Mouse (Mus musculus) hindbrain, embryonic 14.5 days (tissue): ENCODE data around the gene Fam129b. TPM values are rescaled to one million over a fixed set of nuclear protein-coding genes. Genes with fewer than 3 reads are reported as not detected.

ENCODE experiments used
- ATAC-seq: fragments of 200-750 bp; cut with Nextera tagmentation; 2 replicates; pipeline ENCODE4 v1.8.0; 2017; ENCODE audit warnings: moderate number of reproducible peaks, mild to moderate bottlenecking, moderate TSS enrichment, moderate library complexity; ENCODE audit not compliant: low FRiP score
- DNase-seq: peaks from one replicate; pipeline ENCODE4 v3.0.0-alpha.2; 2015; ENCODE audit warnings: low spot score
- H3K27ac ChIP-seq: fragments of 300-500 bp; sonication (generic); 2 replicates; pipeline ENCODE4 v1.5.1; 2014; ENCODE audit warnings: mild to moderate bottlenecking, moderate library complexity
- H3K27me3 ChIP-seq: fragments of 300-500 bp; sonication (generic); 2 replicates; pipeline ENCODE4 v1.6.1; 2014; ENCODE audit warnings: mild to moderate bottlenecking, low read length, mixed read lengths; ENCODE audit not compliant: control insufficient read depth, insufficient read depth
- H3K36me3 ChIP-seq: fragments of 300-500 bp; sonication (generic); replicated peaks from 2 replicates; pipeline ENCODE4 v1.6.1; 2014; ENCODE audit not compliant: control insufficient read depth, insufficient read depth
- H3K4me1 ChIP-seq: fragments of 300-500 bp; sonication (generic); replicated peaks from 2 replicates; pipeline ENCODE4 v1.6.1; 2014; ENCODE audit warnings: antibody characterized with exemption, low read length, mixed read lengths; ENCODE audit not compliant: control insufficient read depth, insufficient read depth
- H3K4me2 ChIP-seq: fragments of 300-500 bp; sonication (generic); replicated peaks from 2 replicates; pipeline ENCODE4 v1.6.1; 2014; ENCODE audit warnings: mild to moderate bottlenecking, moderate library complexity
- H3K4me3 ChIP-seq: fragments of 300-500 bp; sonication (generic); replicated peaks from 2 replicates; pipeline ENCODE4 v1.5.1; 2014; ENCODE audit warnings: mild to moderate bottlenecking, low read length
- H3K9ac ChIP-seq: fragments of 300-500 bp; sonication (generic); 2 replicates; pipeline ENCODE4 v1.6.1; 2014
- H3K9me3 ChIP-seq: fragments of 300-500 bp; sonication (generic); 2 replicates; pipeline ENCODE4 v1.6.1; 2016; ENCODE audit warnings: low read length; ENCODE audit not compliant: control insufficient read depth
- WGBS: fragments of 180-500 bp; shearing (Covaris S2); extraction: QIAGEN DNeasy Blood & Tissue Kit; methylation state at CpG from one replicate; pipeline ENCODE4 v1.1.7; 2014; 5-methylcytosine and 5-hydroxymethylcytosine counted together
- polyA plus RNA-seq: library from polyadenylated mRNA; unstranded; fragments of >200 nt; fragmentation: Nextera tagmentation; extraction: Ambion mirVana; gene quantifications from 2 replicates; pipeline ENCODE4 v1.2.1, GENCODE M21; 2014

Gene Fam129b
- polyA plus RNA-seq, 1 experiment from 2014 or later, result 19.4 TPM

GRCm38 (mm10) chr2:32908272-32908671 is 32.4 kb downstream of the Fam129b start:
- peak overlapping the region; percentile 34; the same call in 1 of the 2 replicates for H3K9ac ChIP-seq

GRCm38 (mm10) chr2:32908796-32909195 is 32.9 kb downstream of the Fam129b start:
- H3K4me3 ChIP-seq, result no peak overlapping the region
- 31% methylated on average over 11 of the region's 11 CpGs for WGBS
- H3K27me3 ChIP-seq, result no peaks in the 10 kb centered on the region
- H3K36me3 ChIP-seq, result peaks cover 32% of the 10 kb centered on the region
- 0 out of 2 replicates have a peak overlapping the region, but pooled peaks have one; percentile 7 for H3K4me2 ChIP-seq
- no peak for DNase-seq
- peaks cover 26% of the 10 kb centered on the region for H3K4me1 ChIP-seq
- H3K9me3 ChIP-seq, result no peaks in the 10 kb centered on the region
- peak overlapping the region; percentile 52; the same call in 1 of the 2 replicates for H3K27ac ChIP-seq
- no peak for ATAC-seq
- H3K9ac ChIP-seq, result peak overlapping the region; percentile 34; the same call in 1 of the 2 replicates

More at GRCm38 (mm10) chr2:32908272-32908671, 32.4 kb downstream of the Fam129b start:
- H3K4me3 ChIP-seq, result no peak overlapping the region
- WGBS, result 1% methylated on average over 6 of the region's 6 CpGs
- H3K27me3 ChIP-seq, result no peaks in the 10 kb centered on the region
- H3K36me3 ChIP-seq, result peaks cover 32% of the 10 kb centered on the region
- ATAC-seq, result no peak
- no peak overlapping the region for H3K4me2 ChIP-seq
- no peaks in the 10 kb centered on the region for H3K9me3 ChIP-seq
- peaks cover 26% of the 10 kb centered on the region for H3K4me1 ChIP-seq
- DNase-seq, result peak; percentile 52
- peak overlapping the region; percentile 52; the same call in 1 of the 2 replicates for H3K27ac ChIP-seq

GRCm38 (mm10) chr2:32911639-32912182 is 35.8 kb downstream of the Fam129b start:
- 81% methylated on average over 7 of the region's 7 CpGs for WGBS

GRCm38 (mm10) chr2:32912210-32912804 is 36.4 kb downstream of the Fam129b start:
- no peak overlapping the region for H3K4me3 ChIP-seq

More at GRCm38 (mm10) chr2:32911639-32912182, 35.8 kb downstream of the Fam129b start:
- DNase-seq (no peak), ATAC-seq (no peak)
- H3K4me3 ChIP-seq, result no peak overlapping the region
- H3K36me3 ChIP-seq, result peaks cover 48% of the 10 kb centered on the region
- H3K9me3 ChIP-seq, result no peaks in the 10 kb centered on the region
- peaks cover 21% of the 10 kb centered on the region for H3K4me1 ChIP-seq
- no peak overlapping the region for H3K4me2 ChIP-seq
- no peaks in the 10 kb centered on the region for H3K27me3 ChIP-seq
- H3K27ac ChIP-seq, result no peak overlapping the region
- no peak overlapping the region for H3K9ac ChIP-seq

GRCm38 (mm10) chr2:32914362-32914761 is 38.4 kb downstream of the Fam129b start:
- Histone ChIP-seq H3K4me3 (no peak overlapping the region), H3K27ac (peak overlapping the region; percentile 62), H3K4me2 (no peak overlapping the region), H3K4me1 (no peaks in the 10 kb centered on the region), H3K9me3 (no peaks in the 10 kb centered on the region), H3K9ac (no peak overlapping the region), H3K36me3 (peaks cover 72% of the 10 kb centered on the region), H3K27me3 (no peaks in the 10 kb centered on the region)
- DNase-seq (no peak), ATAC-seq (no peak)
- 73% methylated on average over 5 of the region's 5 CpGs for WGBS

More at GRCm38 (mm10) chr2:32912210-32912804, 36.4 kb downstream of the Fam129b start:
- H3K27ac ChIP-seq, result no peak overlapping the region
- WGBS, result 32% methylated on average over 19 of the region's 19 CpGs
- peaks cover 15% of the 10 kb centered on the region for H3K4me1 ChIP-seq
- H3K4me2 ChIP-seq, result no peak overlapping the region
- ATAC-seq (no peak), DNase-seq (peak; percentile 98)
- H3K9me3 ChIP-seq, result no peaks in the 10 kb centered on the region
- peaks cover 51% of the 10 kb centered on the region for H3K36me3 ChIP-seq
- H3K9ac ChIP-seq, result no peak overlapping the region
- H3K27me3 ChIP-seq, result no peaks in the 10 kb centered on the region

GRCm38 (mm10) chr2:32914896-32915295 is 39.0 kb downstream of the Fam129b start:
- H3K4me1 ChIP-seq, result no peaks in the 10 kb centered on the region
- no peak overlapping the region for H3K4me3 ChIP-seq
- no peaks in the 10 kb centered on the region for H3K9me3 ChIP-seq
- no peaks in the 10 kb centered on the region for H3K27me3 ChIP-seq
- H3K27ac ChIP-seq, result peak overlapping the region; percentile 62; the same call in 1 of the 2 replicates
- DNase-seq (no peak), ATAC-seq (peak; percentile 45; the same call in 1 of the 2 replicates)
- no peak overlapping the region for H3K4me2 ChIP-seq
- H3K9ac ChIP-seq, result no peak overlapping the region
- 48% methylated on average over 3 of the region's 3 CpGs for WGBS
- peaks cover 74% of the 10 kb centered on the region for H3K36me3 ChIP-seq

GRCm38 (mm10) chr2:32917526-32917925 is 41.6 kb downstream of the Fam129b start:
- no peak for DNase-seq
- Histone ChIP-seq H3K27ac (no peak overlapping the region), H3K4me2 (no peak overlapping the region), H3K36me3 (peaks cover 78% of the 10 kb centered on the region), H3K9ac (no peak overlapping the region), H3K4me3 (no peak overlapping the region), H3K4me1 (no peaks in the 10 kb centered on the region), H3K27me3 (no peaks in the 10 kb centered on the region), H3K9me3 (no peaks in the 10 kb centered on the region)
- ATAC-seq, result no peak
- 87% methylated on average over 11 of the region's 11 CpGs for WGBS

GRCm38 (mm10) chr2:32918391-32918790 is 42.5 kb downstream of the Fam129b start:
- H3K4me1 ChIP-seq, result no peaks in the 10 kb centered on the region
- no peak for ATAC-seq
- no peak for DNase-seq
- 88% methylated on average over 9 of the region's 9 CpGs for WGBS
- no peak overlapping the region for H3K4me3 ChIP-seq
- H3K27me3 ChIP-seq, result no peaks in the 10 kb centered on the region
- H3K9me3 ChIP-seq, result no peaks in the 10 kb centered on the region
- H3K9ac ChIP-seq, result no peak overlapping the region
- no peak overlapping the region for H3K4me2 ChIP-seq
- H3K27ac ChIP-seq, result no peak overlapping the region
- peaks cover 80% of the 10 kb centered on the region for H3K36me3 ChIP-seq

GRCm38 (mm10) chr2:32921235-32921634 is 45.3 kb downstream of the Fam129b start:
- no peaks in the 10 kb centered on the region for H3K4me1 ChIP-seq
- H3K9me3 ChIP-seq, result no peaks in the 10 kb centered on the region
- WGBS, result 85% methylated on average over 7 of the region's 7 CpGs
- H3K27me3 ChIP-seq, result no peaks in the 10 kb centered on the region
- H3K36me3 ChIP-seq, result peaks cover 92% of the 10 kb centered on the region
- H3K4me3 ChIP-seq, result no peak overlapping the region
- no peak overlapping the region for H3K4me2 ChIP-seq
- ATAC-seq, result no peak
- no peak overlapping the region for H3K27ac ChIP-seq
- no peak overlapping the region for H3K9ac ChIP-seq
- DNase-seq, result no peak
